Mouse (Mus musculus) G1E (cell line): ENCODE data around the gene Kcnk5. TPM values are rescaled to one million over a fixed set of nuclear protein-coding genes. Genes with fewer than 3 reads are reported as not detected.

Experiments
- ATAC-seq: 2 replicates; pipeline ENCODE4 v1.8.0; 2016; ENCODE audit warnings: mild to moderate bottlenecking; ENCODE audit not compliant: insufficient number of reproducible peaks, poor library complexity, low FRiP score, severe bottlenecking; ENCODE audit errors: extremely low read depth
- DNase-seq: peaks from one replicate; pipeline ENCODE4 v3.0.0; 2012; ENCODE audit warnings: low spot score
- H3K27me3 ChIP-seq: 2 replicates; pipeline ENCODE4 v1.6.1; 2012; ENCODE audit warnings: mild to moderate bottlenecking, low read length, inconsistent platforms; ENCODE audit not compliant: insufficient read depth
- H3K36me3 ChIP-seq: replicated peaks from 2 replicates; pipeline ENCODE3; 2012; ENCODE audit warnings: mild to moderate bottlenecking, inconsistent platforms
- H3K4me1 ChIP-seq: 2 replicates; pipeline ENCODE4 v1.6.1; 2012; ENCODE audit warnings: low read depth, low read length, inconsistent platforms, mixed read lengths; ENCODE audit not compliant: insufficient read depth
- H3K4me3 ChIP-seq: 2 replicates; pipeline ENCODE4 v1.5.1; 2012; ENCODE audit warnings: low read depth, mild to moderate bottlenecking, inconsistent platforms, low read length, moderate library complexity, mixed read lengths
- H3K9me3 ChIP-seq: replicated peaks from 2 replicates; pipeline ENCODE4 v1.6.1; 2012; ENCODE audit warnings: inconsistent platforms
- CTCF ChIP-seq: IDR thresholded peaks from 2 replicates; pipeline ENCODE4 v1.5.1; 2012; ENCODE audit warnings: low read depth, low read length, inconsistent platforms, mixed read lengths
- GATA1 ChIP-seq: IDR thresholded peaks from 2 replicates; pipeline ENCODE4 v1.6.1; 2012; ENCODE audit warnings: borderline replicate concordance, low read length, inconsistent platforms, mixed read lengths
- GATA2 ChIP-seq: IDR thresholded peaks from 2 replicates; pipeline ENCODE4 v1.6.1; 2012; ENCODE audit warnings: low read depth, low read length, inconsistent platforms, borderline replicate concordance
- POLR2AphosphoS5 ChIP-seq: IDR thresholded peaks from 2 replicates; pipeline ENCODE4 v1.6.1; 2012; ENCODE audit warnings: low read depth, low read length, inconsistent platforms; ENCODE audit not compliant: insufficient replicate concordance
- TAL1 ChIP-seq: conservative IDR thresholded peaks from 2 replicates; pipeline ENCODE4 v1.6.1; 2012; ENCODE audit warnings: low read depth, low read length, inconsistent platforms, mixed read lengths
- polyA plus RNA-seq: library from polyadenylated mRNA; stranded (reverse); fragments of >175 nt; gene quantifications from 2 replicates; pipeline ENCODE4 v1.2.3, GENCODE M21; 2012
- total RNA-seq, 2 experiments: library from RNA; stranded (forward) in 1 of 2; stranded (reverse) in 1 of 2; fragments of 200-1000 nt in 1 of 2; fragments of >200 nt in 1 of 2; fragmentation: Nextera tagmentation in 1 of 2; gene quantifications; 2 replicates each; pipeline ENCODE4 v1.2.3; 2014 to 2017

The Kcnk5 gene
- total RNA-seq (2014; fragmentation: Nextera tagmentation) (4.3 and 5.0 TPM in 2 replicates), total RNA-seq (2017) (7.5 and 7.9 TPM in 2 replicates), polyA plus RNA-seq (12.1 and 12.5 TPM in 2 replicates)

GRCm38 (mm10) chr14:20181466-20181921 is at the start of gene Kcnk5:
Gene Kcnk5 (minus strand): TSS chr14:20181809.
- Histone ChIP-seq H3K4me1 (peaks cover 65% of the 10 kb centered on the region), H3K36me3 (peaks cover 19% of the 10 kb centered on the region), H3K9me3 (no peaks in the 10 kb centered on the region), H3K4me3 (peak within 1 kb of the TSS; percentile 82), H3K27me3 (no peaks in the 10 kb centered on the region)
- ATAC-seq: peak; percentile 71
- peak; percentile 76 for DNase-seq
- TF ChIP-seq GATA2 (no peak), POLR2AphosphoS5 (no peak), GATA1 (no peak), CTCF (no peak), TAL1 (no peak)

DNA sequence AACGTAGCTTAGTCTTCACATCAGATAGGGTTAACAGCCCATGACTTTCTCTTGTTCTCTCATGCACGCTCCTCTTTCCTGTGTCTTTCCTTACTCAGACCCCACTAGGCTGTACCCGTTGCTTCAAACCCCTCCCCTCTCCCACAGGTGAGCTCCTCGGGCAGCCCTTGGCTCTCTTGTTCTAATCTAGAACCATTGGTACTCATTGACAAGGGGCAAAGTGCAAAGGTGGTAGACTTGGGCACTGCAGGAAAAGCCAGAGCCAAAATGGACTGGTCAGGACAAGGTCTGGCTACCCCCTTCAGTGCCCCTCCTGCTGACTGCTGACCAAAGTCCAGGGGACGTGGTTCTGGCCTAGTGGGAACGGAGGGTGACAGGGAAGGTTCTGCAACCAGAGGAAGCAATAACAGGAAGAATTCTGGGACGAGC is 48.5 kb upstream of the Kcnk5 start:
- ATAC-seq: no peak

GRCm38 (mm10) chr14:20229437-20229836 is 47.8 kb upstream of the Kcnk5 start:
- no peak for DNase-seq
- Histone ChIP-seq H3K36me3 (no peaks in the 10 kb centered on the region), H3K27me3 (peaks cover 69% of the 10 kb centered on the region), H3K4me1 (peaks cover 3% of the 10 kb centered on the region), H3K9me3 (no peaks in the 10 kb centered on the region), H3K4me3 (no peak overlapping the region)
- no peak for TF ChIP-seq TAL1
- no peak for TF ChIP-seq GATA2
- no peak for TF ChIP-seq CTCF
- TF ChIP-seq POLR2AphosphoS5: no peak
- TF ChIP-seq GATA1: no peak
- ATAC-seq: no peak

More for the DNA sequence above, 48.5 kb upstream of the Kcnk5 start:
- Histone ChIP-seq H3K4me1 (peaks cover 3% of the 10 kb centered on the region), H3K36me3 (no peaks in the 10 kb centered on the region), H3K9me3 (no peaks in the 10 kb centered on the region), H3K4me3 (no peak overlapping the region), H3K27me3 (peaks cover 63% of the 10 kb centered on the region)
- no peak for DNase-seq
- TF ChIP-seq CTCF: no peak
- no peak for TF ChIP-seq POLR2AphosphoS5
- TF ChIP-seq GATA1: no peak
- no peak for TF ChIP-seq TAL1
- no peak for TF ChIP-seq GATA2

- no peak for ATAC-seq
- no peak overlapping the region for H3K4me3 ChIP-seq
- no peak for DNase-seq
- TF ChIP-seq GATA2: no peak
- TF ChIP-seq GATA1: no peak
- TF ChIP-seq CTCF: no peak
- no peak for TF ChIP-seq POLR2AphosphoS5
- TF ChIP-seq TAL1: no peak
- H3K9me3 ChIP-seq: no peaks in the 10 kb centered on the region
- no peaks in the 10 kb centered on the region for H3K36me3 ChIP-seq
- peaks cover 72% of the 10 kb centered on the region for H3K27me3 ChIP-seq
- peaks cover 3% of the 10 kb centered on the region for H3K4me1 ChIP-seq
Measured at GRCm38 (mm10) chr14:20228336-20228735, 46.7 kb upstream of the Kcnk5 start.

DNA sequence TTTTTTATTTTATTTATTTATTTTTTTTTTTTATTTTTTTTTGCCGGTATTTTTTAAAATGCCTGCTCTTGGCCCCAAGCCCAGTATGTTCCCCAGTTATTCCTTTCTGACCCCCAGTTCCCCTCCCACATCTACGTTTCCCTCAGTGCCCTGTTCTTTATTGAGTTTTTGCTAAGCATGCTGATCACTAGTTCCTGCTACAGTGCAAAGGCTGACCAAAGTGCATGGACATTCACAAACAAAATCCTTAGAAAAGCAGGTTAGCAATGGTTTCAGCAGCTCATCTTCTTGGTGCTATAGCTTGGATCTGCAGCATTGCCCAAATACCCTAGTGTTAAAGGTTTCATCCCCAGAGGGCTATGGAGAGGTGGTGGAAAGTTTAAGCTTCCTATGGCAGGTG is 45.4 kb upstream of the Kcnk5 start:
- Histone ChIP-seq H3K4me1 (peaks cover 3% of the 10 kb centered on the region), H3K4me3 (no peak overlapping the region), H3K27me3 (peaks cover 74% of the 10 kb centered on the region), H3K36me3 (no peaks in the 10 kb centered on the region), H3K9me3 (no peaks in the 10 kb centered on the region)
- no peak for DNase-seq
- ATAC-seq: no peak
- TF ChIP-seq CTCF: no peak
- no peak for TF ChIP-seq GATA2

GRCm38 (mm10) chr14:20226488-20226887 is 44.9 kb upstream of the Kcnk5 start:
- DNase-seq: no peak
- no peak overlapping the region for H3K4me3 ChIP-seq
- TF ChIP-seq POLR2AphosphoS5 (no peak), GATA2 (no peak)
- no peaks in the 10 kb centered on the region for H3K36me3 ChIP-seq
- H3K4me1 ChIP-seq: peaks cover 3% of the 10 kb centered on the region
- no peak for ATAC-seq
- H3K9me3 ChIP-seq: no peaks in the 10 kb centered on the region
- peaks cover 73% of the 10 kb centered on the region for H3K27me3 ChIP-seq

GRCm38 (mm10) chr14:20225525-20225924 is 43.9 kb upstream of the Kcnk5 start:
- Histone ChIP-seq H3K9me3 (no peaks in the 10 kb centered on the region), H3K4me1 (peaks cover 3% of the 10 kb centered on the region), H3K27me3 (peaks cover 72% of the 10 kb centered on the region), H3K36me3 (no peaks in the 10 kb centered on the region), H3K4me3 (no peak overlapping the region)
- TF ChIP-seq GATA1 (no peak), POLR2AphosphoS5 (no peak), CTCF (no peak)
- no peak for DNase-seq
- ATAC-seq: no peak
